Mouse (Mus musculus): Measurements from ENCODE around the gene Mthfsd. TPM values are rescaled to one million over a fixed set of nuclear protein-coding genes. Genes with fewer than 3 reads are reported as not detected.

Mthfsd gene
- total and polyA plus RNA-seq, 3 experiments, result 46.1 to 62.6 TPM; not detected in 1

DNA sequence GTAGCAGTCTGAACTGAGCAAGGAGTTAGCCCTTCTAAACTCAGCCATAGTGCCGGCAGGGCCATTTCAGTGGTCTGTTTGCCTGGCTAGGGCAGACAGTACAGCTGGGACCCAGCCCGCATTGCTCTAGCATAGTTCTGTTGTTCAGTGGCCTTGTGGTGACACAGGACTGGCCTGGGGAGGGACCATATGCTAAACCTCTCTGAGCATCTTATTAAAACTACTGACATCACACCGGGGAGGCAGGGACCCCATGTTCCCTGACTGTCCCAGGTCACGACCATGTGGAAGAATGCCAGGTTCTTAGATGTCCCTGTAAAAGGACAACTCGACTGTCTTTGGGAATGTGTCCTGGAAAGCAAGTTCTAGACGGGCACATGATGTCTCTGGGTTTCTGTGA, 16.1 kb downstream of the Mthfsd start:
- no peak for DNase-seq (ENCODE audit: low read depth, low spot score)
- no peak overlapping the region for H3K27ac ChIP-seq (ENCODE audit: control insufficient read depth, low read depth, low read length)
- no peaks in the 10 kb centered on the region for H3K79me2 ChIP-seq (ENCODE audit: control insufficient read depth, insufficient read depth, low read length, poor library complexity)
- no peaks in the 10 kb centered on the region for H3K27me3 ChIP-seq (ENCODE audit: control insufficient read depth in 1 of 2, insufficient read depth in 2 of 2, low read length in 2 of 2)
- H3K4me3 ChIP-seq (ENCODE audit: control insufficient read depth in 1 of 2, insufficient read depth in 1 of 2, low read depth in 2 of 2, low read length in 2 of 2), result no peak overlapping the region
- H3K4me1 ChIP-seq (ENCODE audit: control insufficient read depth in 1 of 2, insufficient read depth in 2 of 2, low read length in 2 of 2), result no peaks in the 10 kb centered on the region
- H3K9ac ChIP-seq (ENCODE audit: control insufficient read depth, low read depth, low read length, poor library complexity, severe bottlenecking), result no peak overlapping the region
- H3K9me3 ChIP-seq (replicated peaks; ENCODE audit: insufficient read depth, low read length), result no peaks in the 10 kb centered on the region
- TF ChIP-seq USF2 (IDR thresholded peaks at IDR 0.05; ENCODE audit: borderline replicate concordance in 1 of 2, insufficient read depth in 1 of 2, low read depth in 1 of 2, low read length in 2 of 2) (no peak), ZC3H11A (IDR thresholded peaks at IDR 0.05; ENCODE audit: low read depth, low read length) (no peak), MYB (IDR thresholded peaks at IDR 0.05; ENCODE audit: low read depth, low read length) (no peak), MEF2A (IDR thresholded peaks at IDR 0.05; ENCODE audit: extremely low read depth, insufficient replicate concordance, low read depth, low read length, poor library complexity, severe bottlenecking) (no peak), JUND (IDR thresholded peaks at IDR 0.05; ENCODE audit: low read depth, low read length) (no peak), USF1 (IDR thresholded peaks at IDR 0.05; ENCODE audit: low read depth, low read length) (no peak), EP300 (IDR thresholded peaks at IDR 0.05; ENCODE audit: low read depth in 1 of 2, low read length in 2 of 2) (no peak), BHLHE40 (IDR thresholded peaks at IDR 0.05; ENCODE audit: borderline replicate concordance, low read depth, low read length) (no peak), POLR2A (IDR thresholded peaks at IDR 0.05; ENCODE audit: control insufficient read depth in 1 of 2, insufficient read depth in 1 of 2, low read depth in 1 of 2, low read length in 2 of 2, poor library complexity in 1 of 2) (no peak)
- H3K36me3 ChIP-seq (ENCODE audit: control insufficient read depth in 1 of 2, insufficient read depth in 2 of 2, low read length in 2 of 2), result no peaks in the 10 kb centered on the region

- H3K4me3 ChIP-seq (ENCODE audit: control insufficient read depth in 1 of 2, insufficient read depth in 1 of 2, low read depth in 2 of 2, low read length in 2 of 2), result no peak overlapping the region
- no peak overlapping the region for H3K9ac ChIP-seq (ENCODE audit: control insufficient read depth, low read depth, low read length, poor library complexity, severe bottlenecking)
- H3K27ac ChIP-seq (ENCODE audit: control insufficient read depth, low read depth, low read length), result no peak overlapping the region
- no peaks in the 10 kb centered on the region for H3K79me2 ChIP-seq (ENCODE audit: control insufficient read depth, insufficient read depth, low read length, poor library complexity)
- DNase-seq (ENCODE audit: low read depth, low spot score), result no peak
- no peaks in the 10 kb centered on the region for H3K36me3 ChIP-seq (ENCODE audit: control insufficient read depth in 1 of 2, insufficient read depth in 2 of 2, low read length in 2 of 2)
- H3K27me3 ChIP-seq (ENCODE audit: control insufficient read depth in 1 of 2, insufficient read depth in 2 of 2, low read length in 2 of 2), result no peaks in the 10 kb centered on the region
- no peaks in the 10 kb centered on the region for H3K4me1 ChIP-seq (ENCODE audit: control insufficient read depth in 1 of 2, insufficient read depth in 2 of 2, low read length in 2 of 2)
- no peaks in the 10 kb centered on the region for H3K9me3 ChIP-seq (replicated peaks; ENCODE audit: insufficient read depth, low read length)
- TF ChIP-seq ZC3H11A (IDR thresholded peaks at IDR 0.05; ENCODE audit: low read depth, low read length), result no peak
- TF ChIP-seq BHLHE40 (IDR thresholded peaks at IDR 0.05; ENCODE audit: borderline replicate concordance, low read depth, low read length), result no peak
- no peak for TF ChIP-seq E2F4 (IDR thresholded peaks at IDR 0.05; ENCODE audit: borderline replicate concordance, low read depth, low read length)
- no peak for TF ChIP-seq ELF1 (IDR thresholded peaks at IDR 0.05; ENCODE audit: low read depth, low read length)
- no peak for TF ChIP-seq RCOR1 (IDR thresholded peaks at IDR 0.05; ENCODE audit: low read depth, low read length)
- TF ChIP-seq HCFC1 (IDR thresholded peaks at IDR 0.05; ENCODE audit: low read depth, low read length), result no peak
- no peak for TF ChIP-seq USF1 (IDR thresholded peaks at IDR 0.05; ENCODE audit: low read depth, low read length)
- no peak for TF ChIP-seq MYB (IDR thresholded peaks at IDR 0.05; ENCODE audit: low read depth, low read length)
- no peak for TF ChIP-seq ETS1 (IDR thresholded peaks at IDR 0.05; ENCODE audit: low read depth, low read length)
- no peak for TF ChIP-seq USF2 (IDR thresholded peaks at IDR 0.05; ENCODE audit: borderline replicate concordance in 1 of 2, insufficient read depth in 1 of 2, low read depth in 1 of 2, low read length in 2 of 2)
- no peak for TF ChIP-seq SIN3A (IDR thresholded peaks at IDR 0.05; ENCODE audit: low read length)
These were observed 17.5 kb downstream of the Mthfsd start for GRCm38 (mm10) chr8:121090716-121091115.

All from MEL (cell line).